Mouse (Mus musculus) monocyte, adult 2 months (primary cell): Measurements from ENCODE around the gene Ppp5c.
A peak's percentile ranks its signal among the peaks of the same experiment; 100 is the strongest.

Experiments used
- DNase-seq, 2 experiments: peaks; one replicate each; pipeline ENCODE4 v3.0.0; 2022; ENCODE audit warnings: low spot score in 2 of 2, low read depth in 1 of 2

Ppp5c gene

GRCm38 (mm10) chr7:17017921-17018320 lies 9.8 kb downstream of the Ppp5c start:
- DNase-seq, result no peak

GRCm38 (mm10) chr7:17017036-17017435 lies 10.7 kb downstream of the Ppp5c start:
- no peak for DNase-seq

GRCm38 (mm10) chr7:17015381-17015780 lies 12.3 kb downstream of the Ppp5c start:
- no peak for DNase-seq

DNA sequence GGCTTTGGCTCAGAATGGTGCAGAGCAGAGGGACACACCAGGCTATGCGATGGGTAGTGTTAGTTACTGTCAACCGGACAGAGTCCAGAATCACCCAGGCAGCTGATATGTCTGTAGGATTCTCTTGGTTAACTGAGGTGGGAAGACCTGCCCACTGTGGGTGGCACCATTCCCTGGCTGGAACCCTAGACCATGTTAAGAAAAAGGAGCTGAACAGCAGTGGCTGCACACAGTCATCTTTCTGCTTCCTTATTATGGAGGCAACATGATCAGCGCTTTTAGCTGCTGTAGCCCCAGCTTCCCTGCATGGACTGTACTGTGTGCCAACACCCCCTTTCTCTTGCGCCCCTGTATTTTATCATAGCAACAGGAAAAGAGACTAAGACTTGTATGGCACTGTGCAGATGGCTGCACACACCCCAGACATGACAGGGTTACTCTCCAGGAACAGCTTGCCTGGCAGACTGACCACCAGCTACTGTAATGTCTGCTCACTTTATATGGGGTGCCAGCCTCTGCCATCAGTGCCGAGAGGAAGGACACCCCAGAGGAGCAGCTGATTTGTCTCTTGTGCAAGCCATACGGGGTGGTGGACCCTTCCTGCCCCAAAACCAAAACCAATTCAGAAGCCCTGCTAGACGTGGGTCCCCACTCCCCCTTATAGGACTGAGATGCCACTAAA lies 15.7 kb downstream of the Ppp5c start:
- no peak for DNase-seq

GRCm38 (mm10) chr7:17010010-17010347 lies 17.7 kb downstream of the Ppp5c start:
- DNase-seq, result no peak

- DNase-seq, result no peak
Observed at GRCm38 (mm10) chr7:17009326-17010009, 18.3 kb downstream of the Ppp5c start.

GRCm38 (mm10) chr7:17007300-17007699 lies 20.4 kb downstream of the Ppp5c start:
- DNase-seq, result no peak

DNA sequence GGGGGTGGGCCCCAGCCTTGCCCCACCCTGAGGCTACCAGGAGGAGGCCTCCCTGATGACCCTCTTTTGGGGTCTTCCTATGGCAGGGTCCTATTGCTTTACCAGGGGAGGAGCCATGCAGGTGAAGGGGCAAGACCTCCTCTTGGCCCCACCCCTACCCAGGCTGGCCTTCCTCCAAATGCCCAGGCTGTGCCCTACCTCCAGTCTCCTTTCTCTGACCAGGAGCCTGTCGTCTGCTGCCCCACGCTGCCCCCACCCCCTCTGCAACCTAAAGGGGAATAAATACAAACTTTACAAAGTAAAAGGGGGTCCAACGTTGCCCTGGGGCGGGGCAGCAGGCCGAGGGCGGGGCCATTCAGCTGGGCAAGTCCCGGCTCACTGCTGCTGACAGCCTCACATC lies 23.0 kb downstream of the Ppp5c start:
- no peak for DNase-seq

GRCm38 (mm10) chr7:17003230-17003960 lies 24.3 kb downstream of the Ppp5c start:
- no peak for DNase-seq

DNA sequence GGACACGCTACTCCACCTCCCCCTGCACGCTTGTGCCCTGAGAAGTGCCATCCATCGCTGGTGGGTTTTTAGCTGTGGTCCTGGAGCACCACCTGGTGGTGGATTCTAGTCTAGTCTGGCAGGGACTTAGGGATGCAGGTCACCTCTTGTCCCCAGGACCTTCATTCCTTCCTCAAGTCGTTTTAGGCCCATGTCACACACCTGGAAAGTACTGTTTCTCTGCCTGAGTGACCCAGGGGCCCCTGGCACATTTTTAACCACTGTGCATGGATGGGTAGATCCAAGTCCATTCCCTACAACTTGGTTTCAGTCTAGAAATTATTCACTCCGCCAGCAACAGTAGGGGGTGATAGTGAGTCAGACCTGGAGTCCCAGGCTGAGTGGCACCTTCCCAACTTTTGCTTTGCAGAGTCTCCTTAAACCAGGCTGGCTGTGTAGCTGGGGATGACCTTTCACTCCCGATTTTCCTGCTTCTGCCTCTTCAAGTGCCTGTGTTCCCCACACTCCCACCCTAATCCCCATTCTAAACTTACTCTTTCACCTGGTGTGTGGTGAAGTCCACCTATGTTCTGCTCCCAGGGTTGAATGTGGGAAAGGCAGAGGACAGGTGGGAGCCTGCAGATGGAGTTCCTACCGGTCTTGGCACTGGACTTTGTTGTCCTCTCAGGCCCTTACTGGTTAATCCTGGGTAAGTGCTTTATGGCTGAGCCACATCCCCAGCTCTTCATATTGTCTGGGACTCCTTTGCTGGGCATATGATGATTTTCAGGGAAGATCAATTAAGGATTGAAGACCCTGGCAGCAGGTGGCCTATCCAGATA lies 25.1 kb downstream of the Ppp5c start:
- peak in 1 of 2 experiments; percentile 40 for DNase-seq

GRCm38 (mm10) chr7:16999650-17000049 lies 28.1 kb downstream of the Ppp5c start:
- DNase-seq, result peak; percentile 45 to 76

DNA sequence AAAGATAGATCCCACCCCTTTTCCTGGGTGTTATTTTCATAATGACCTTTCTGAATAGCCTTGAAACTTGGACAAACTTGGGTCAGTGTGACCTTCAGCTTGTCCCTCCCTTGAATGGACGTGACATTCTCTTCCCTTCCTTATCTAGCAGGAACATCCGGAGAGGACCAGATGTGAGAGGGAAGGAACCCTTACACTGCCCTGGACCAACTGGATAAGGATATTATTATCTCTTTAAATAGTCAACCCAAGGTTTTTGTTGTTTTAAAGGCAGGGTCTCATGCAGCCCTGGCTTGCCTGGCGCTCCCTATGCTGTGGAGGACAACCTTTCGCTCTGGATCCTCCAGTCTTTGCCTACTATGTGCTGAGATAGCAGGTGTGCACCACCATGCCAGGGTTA lies 28.5 kb downstream of the Ppp5c start:
- no peak for DNase-seq

DNA sequence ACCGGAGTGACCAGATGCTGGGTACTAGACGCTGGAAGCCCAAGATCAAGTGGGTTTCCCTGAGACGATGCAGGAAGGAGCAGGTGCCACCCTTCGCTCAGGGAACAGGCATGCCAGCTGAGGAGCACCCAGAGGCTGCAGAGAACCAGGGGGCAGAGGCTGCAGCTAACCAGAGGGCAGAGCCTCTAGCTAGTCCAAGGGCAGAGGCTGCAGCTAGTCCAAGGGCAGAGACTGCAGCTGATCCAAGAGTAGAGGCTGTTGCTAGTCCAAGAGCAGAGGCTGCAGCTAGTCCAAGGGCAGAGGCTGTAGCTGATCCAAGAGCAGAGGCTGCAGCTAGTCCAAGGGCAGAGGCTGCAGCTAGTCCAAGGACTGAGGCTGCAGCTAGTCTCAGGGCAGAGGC lies 32.4 kb downstream of the Ppp5c start:
- DNase-seq, result no peak

DNA sequence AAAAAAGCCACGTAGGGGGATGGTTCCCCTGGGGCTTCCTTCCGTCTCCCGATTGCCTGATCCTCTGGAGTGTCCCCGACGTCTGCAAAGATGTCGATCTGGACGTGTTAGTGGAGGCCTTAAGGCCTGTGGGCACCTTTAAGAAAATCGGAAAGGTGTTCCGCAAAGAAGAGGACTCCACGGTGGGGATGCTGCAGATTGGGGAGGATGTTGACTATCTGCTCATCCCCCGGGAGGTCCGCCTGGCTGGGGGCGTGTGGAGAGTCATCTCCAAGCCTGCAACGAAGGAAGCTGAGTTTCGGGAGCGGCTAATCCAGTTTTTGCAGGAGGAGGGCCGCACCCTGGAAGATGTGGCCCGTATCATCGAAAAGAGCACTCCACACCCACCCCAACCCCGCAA lies 33.3 kb downstream of the Ppp5c start:
- DNase-seq, result no peak

GRCm38 (mm10) chr7:16993651-16994399 lies 33.9 kb downstream of the Ppp5c start:
- DNase-seq, result no peak

GRCm38 (mm10) chr7:16992451-16992807 lies 35.3 kb downstream of the Ppp5c start, which contains the start of gene Ccdc8:
Gene Ccdc8 (plus strand): TSS chr7:16992708.
- no peak for DNase-seq

- DNase-seq, result no peak
Observed at GRCm38 (mm10) chr7:16991681-16992450, 35.9 kb downstream of the Ppp5c start.

GRCm38 (mm10) chr7:16990006-16990744 lies 37.5 kb downstream of the Ppp5c start:
- DNase-seq, result no peak

DNA sequence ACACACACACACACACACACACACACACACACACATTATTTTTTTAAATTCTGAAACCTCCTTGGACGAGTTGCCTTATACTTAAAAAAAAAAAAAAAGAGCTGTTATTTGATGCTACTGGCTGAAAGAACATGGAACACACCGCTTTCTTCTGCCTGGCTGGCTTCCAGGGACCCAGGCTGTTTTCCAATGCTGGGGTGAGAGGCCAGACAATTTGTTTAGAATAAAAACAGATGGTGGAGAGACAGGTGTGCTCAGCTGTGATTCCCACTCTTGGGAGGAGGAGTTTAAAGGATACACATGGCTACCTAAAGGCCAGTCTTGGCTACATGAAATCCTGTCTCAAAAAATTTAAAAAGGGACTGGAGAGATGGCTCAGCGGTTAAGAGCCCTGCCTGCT lies 39.3 kb downstream of the Ppp5c start:
- DNase-seq, result no peak
